Comparison of ENCODE assay signal across 34 mouse cellular contexts in the genomic region with DNA sequence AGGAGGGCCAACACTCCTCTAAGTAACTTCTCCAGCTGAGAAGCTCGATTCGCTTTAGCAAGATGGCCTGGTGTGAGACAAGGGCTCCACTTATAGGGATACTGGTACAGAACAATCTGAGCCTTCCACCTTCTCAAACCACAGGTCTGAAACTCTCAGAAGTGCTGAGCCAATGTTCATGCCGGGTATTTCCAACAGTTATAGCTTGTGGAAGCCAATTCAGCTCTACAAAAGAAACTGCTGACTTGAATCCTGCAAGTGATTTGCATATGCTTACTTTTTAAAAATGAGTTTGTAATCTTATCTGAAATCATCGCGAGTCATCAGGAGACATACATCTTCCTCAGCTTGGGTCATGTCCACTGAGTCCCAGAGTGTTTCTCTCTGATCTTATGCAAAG.
"Had no signal": no experiment of that assay in that cellular context is flagged by ENCODE, and none has a peak within 500 bp of the region (broad histone marks: within the 10 kb centered on the region; RNA-seq: fewer than 3 reads in every experiment).

No protein-coding gene starts in this region.

- H3K9me3 ChIP-seq: heart, embryonic 10.5 days; heart, embryonic 12.5 days; heart, embryonic 13.5 days; heart, embryonic 15.5 days; hindbrain, embryonic 10.5 days; hindbrain, embryonic 12.5 days; hindbrain, embryonic 13.5 days; hindbrain, embryonic 15.5 days; intestine, embryonic 15.5 days; kidney, embryonic 15.5 days had no signal

- DNase-seq: heart, postnatal 14 days; heart, postnatal 36 days; heart, postnatal 4 days; kidney, adult 11 months; kidney, adult 18-20 months; kidney, adult 2 months; kidney, adult 8-10 months; kidney, adult 9 months; kidney, postnatal 10 days; kidney, postnatal 14 days; kidney, postnatal 25 days; kidney, postnatal 36 days; kidney, postnatal 4 days; layer of hippocampus, adult 9-11 months; layer of hippocampus, postnatal 36 days had no signal

- H3K4me1 ChIP-seq: heart, embryonic 10.5 days; heart, embryonic 12.5 days; heart, embryonic 13.5 days; heart, embryonic 15.5 days; hindbrain, embryonic 10.5 days; hindbrain, embryonic 12.5 days; hindbrain, embryonic 15.5 days; intestine, embryonic 15.5 days; kidney, embryonic 15.5 days had no signal

- H3K4me2 ChIP-seq: heart, embryonic 11.5 days; heart, embryonic 12.5 days; heart, embryonic 13.5 days; heart, embryonic 15.5 days; hindbrain, embryonic 12.5 days; hindbrain, embryonic 13.5 days; hindbrain, embryonic 14.5 days; hindbrain, embryonic 15.5 days; intestine, embryonic 15.5 days; kidney, embryonic 15.5 days had no signal

- H3K27ac ChIP-seq: heart, embryonic 10.5 days; heart, embryonic 13.5 days; heart, embryonic 15.5 days; hindbrain, embryonic 10.5 days; hindbrain, embryonic 12.5 days; hindbrain, embryonic 13.5 days; hindbrain, embryonic 14.5 days; hindbrain, embryonic 15.5 days; hindbrain, postnatal 0 days; intestine, embryonic 15.5 days; kidney, embryonic 15.5 days; kidney, postnatal 0 days; layer of hippocampus, adult 2 months; left cerebral cortex, adult 2 months had no signal

- H3K4me3 ChIP-seq: heart, embryonic 10.5 days; heart, embryonic 12.5 days; heart, embryonic 13.5 days; heart, embryonic 15.5 days; hindbrain, embryonic 10.5 days; hindbrain, embryonic 12.5 days; hindbrain, embryonic 13.5 days; hindbrain, embryonic 15.5 days; intestine, embryonic 15.5 days; kidney, embryonic 15.5 days; layer of hippocampus, adult 2 months; left cerebral cortex, adult 2 months had no signal

- H3K9ac ChIP-seq: heart, embryonic 12.5 days; heart, embryonic 13.5 days; heart, embryonic 15.5 days; hindbrain, embryonic 12.5 days; hindbrain, embryonic 13.5 days; hindbrain, embryonic 14.5 days; hindbrain, embryonic 15.5 days; intestine, embryonic 15.5 days; kidney, embryonic 15.5 days had no signal

- H3K27me3 ChIP-seq: heart, embryonic 12.5 days; heart, embryonic 13.5 days; heart, embryonic 15.5 days; hindbrain, embryonic 12.5 days; hindbrain, embryonic 13.5 days; hindbrain, embryonic 15.5 days; intestine, embryonic 15.5 days; kidney, embryonic 15.5 days had no signal

- ATAC-seq: hindbrain, embryonic 16.5 days; hindbrain, postnatal 0 days; intestine, embryonic 15.5 days; intestine, embryonic 16.5 days; intestine, postnatal 0 days had no signal

- H3K36me3 ChIP-seq: heart, embryonic 10.5 days; heart, embryonic 12.5 days; heart, embryonic 13.5 days; heart, embryonic 15.5 days; hindbrain, embryonic 10.5 days; hindbrain, embryonic 12.5 days; hindbrain, embryonic 13.5 days; hindbrain, embryonic 15.5 days; intestine, embryonic 15.5 days; kidney, embryonic 15.5 days had no signal
